Mouse (Mus musculus) lung, postnatal 10 days (tissue): ENCODE measurements at regions not wholly inside any gene's neighbourhood (a gene's known extent, or its start where the extent isn't known, plus 50 kb on each side); places are given as distances from the start of the nearest gene placed in this dataset.
A peak's percentile ranks its signal among the peaks of the same experiment; 100 is the strongest.

ENCODE experiments used
- DNase-seq: peaks from one replicate; pipeline ENCODE4 v3.0.0; 2021

DNA sequence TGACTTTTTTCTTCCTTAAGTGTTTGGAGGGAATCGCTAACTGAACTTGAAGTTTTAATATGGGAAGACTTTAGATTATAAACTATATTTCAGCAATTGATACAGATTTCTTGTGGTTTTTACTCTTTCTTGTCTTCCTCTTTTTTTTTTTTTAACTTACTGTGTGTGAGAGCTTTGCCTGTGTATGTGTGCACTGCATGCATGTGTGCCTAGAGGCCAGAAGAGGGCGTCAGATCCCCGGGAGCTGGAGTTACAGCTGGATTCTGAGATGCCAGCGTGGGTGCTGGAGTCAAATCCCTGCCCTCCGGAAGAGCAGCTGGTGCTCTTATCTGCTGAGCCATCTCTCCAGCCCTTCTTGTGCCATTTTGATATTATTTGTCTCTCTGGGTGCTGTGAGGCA lies 129.6 kb downstream of the Trim33 start:
- DNase-seq: no peak

DNA sequence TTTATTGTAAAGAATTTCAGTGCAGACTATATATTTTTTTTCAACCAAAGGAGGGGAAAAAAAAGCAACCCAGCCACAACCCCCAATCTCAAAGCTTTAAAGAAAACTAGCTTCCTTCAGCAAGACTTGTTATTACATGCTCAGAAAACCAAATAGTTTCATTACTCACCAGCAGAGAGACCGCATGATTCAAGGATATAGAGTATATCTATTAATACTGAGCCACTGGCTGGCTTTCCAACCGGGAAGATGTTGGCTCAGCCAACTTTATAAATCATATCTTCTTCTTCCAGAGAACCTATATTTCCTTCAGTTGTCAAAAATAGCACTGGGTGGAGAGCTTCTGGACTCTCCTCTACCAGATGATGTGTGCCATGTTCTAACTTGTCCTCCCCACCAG lies 133.2 kb downstream of the Trim33 start:
- DNase-seq: no peak

DNA sequence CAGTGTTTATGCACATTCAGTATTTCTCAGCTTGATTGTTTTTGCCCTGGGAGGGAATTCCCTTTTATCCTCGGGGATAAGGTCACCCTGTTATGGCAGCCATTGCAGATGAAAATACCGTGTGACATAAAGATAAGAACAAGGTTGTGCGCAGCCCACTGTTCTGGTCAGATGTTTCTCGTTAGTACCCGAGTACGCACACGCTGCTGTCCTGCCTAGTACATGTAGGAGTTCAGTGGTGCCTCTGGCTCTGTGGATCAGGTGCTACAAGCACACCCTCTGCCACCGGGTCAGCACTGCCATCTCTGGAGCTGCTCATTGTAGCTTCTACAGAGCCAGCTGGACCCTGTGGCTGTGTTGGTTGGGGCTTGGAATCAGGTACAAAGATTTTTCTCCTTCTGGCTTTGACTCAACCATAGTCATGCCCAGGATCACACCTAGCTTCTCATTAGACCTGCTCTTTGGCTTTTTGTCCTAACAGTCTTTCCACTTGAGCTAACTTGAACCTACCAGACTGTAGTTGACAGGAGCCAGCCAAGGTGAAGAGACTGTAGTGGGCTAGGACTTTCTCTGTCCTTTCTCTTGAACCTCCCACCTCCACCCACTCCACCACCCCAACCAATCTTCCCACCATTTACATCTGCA lies 136.1 kb downstream of the Trim33 start:
- no peak for DNase-seq

DNA sequence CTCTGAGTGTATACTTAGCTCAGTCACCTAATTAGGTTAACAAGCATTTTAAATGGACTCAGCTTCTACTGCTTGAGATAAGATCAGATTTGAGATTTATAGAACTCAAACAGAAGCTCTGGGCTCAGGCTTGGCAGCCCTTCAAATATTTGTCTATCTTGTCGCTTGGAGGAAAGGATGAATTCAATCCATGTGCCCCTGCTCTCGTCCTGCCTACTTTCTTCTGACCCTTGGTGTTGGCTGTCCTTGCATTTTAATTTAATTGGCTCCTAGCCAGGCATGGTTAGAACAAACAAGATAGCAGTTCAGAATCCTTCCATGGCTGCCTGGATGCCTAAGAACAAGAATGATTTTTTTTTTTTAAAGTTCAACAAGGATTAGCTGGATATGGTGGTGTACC lies 137.2 kb downstream of the Trim33 start:
- no peak for DNase-seq

DNA sequence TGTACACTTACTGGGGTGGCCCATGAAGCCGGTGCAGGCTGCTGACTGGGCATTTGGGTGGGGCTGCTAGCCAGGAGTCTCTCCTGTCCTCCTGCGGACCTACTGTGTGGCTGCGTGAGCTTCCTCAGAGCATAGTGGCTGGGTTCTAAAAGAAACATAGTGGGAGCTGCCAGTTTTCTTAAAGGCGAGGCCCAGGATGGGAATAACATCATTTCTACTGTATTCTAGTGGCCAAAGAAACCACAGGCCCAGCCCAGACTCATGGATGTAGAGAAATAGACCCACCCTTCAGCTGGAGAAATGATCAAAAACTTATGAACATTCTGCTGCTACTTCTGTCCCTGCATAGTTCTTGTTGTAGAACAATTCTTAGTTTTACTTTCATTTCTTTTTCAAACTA lies 138.7 kb downstream of the Trim33 start:
- no peak for DNase-seq

DNA sequence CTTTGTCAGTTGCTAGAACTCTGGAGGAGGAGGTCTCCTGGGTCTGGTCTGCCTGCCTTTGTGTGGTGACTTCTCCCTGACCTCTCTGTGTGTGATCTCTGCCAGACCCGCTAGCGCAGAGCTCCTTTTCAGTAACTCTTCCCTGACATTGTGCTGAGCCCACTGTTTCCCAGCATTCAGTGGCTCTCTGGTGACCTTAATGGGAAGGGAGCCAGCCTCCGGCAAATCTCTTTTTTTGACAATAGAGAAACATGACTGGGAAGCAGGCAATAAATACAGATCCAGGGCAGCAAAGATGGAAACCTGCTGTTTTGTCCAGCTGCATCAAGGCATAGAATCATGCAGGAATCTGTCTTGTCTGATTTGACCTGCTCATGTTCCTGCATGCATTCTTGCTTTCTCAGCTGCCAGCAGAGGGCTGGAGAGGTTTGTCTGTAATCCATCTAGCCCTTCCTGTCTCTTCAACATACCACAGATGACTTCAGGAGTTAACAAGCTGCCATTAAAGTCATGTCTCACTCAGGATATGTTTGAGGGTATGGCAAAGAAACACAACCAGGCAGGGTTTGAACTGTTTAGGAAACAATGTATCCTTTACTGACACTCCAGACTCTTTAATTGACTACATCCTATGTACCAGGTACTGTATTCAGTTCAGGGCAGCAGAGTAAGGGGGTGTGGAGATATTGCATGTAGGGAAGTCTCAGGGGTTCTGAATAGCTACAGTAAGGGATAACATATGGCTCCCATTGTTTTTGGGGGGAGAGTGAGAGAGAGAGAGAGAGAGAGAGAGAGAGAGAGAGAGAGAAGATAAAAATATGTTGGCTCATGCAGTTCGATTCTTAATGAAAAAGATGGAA lies 140.9 kb downstream of the Trim33 start:
- peak; percentile 74 for DNase-seq

DNA sequence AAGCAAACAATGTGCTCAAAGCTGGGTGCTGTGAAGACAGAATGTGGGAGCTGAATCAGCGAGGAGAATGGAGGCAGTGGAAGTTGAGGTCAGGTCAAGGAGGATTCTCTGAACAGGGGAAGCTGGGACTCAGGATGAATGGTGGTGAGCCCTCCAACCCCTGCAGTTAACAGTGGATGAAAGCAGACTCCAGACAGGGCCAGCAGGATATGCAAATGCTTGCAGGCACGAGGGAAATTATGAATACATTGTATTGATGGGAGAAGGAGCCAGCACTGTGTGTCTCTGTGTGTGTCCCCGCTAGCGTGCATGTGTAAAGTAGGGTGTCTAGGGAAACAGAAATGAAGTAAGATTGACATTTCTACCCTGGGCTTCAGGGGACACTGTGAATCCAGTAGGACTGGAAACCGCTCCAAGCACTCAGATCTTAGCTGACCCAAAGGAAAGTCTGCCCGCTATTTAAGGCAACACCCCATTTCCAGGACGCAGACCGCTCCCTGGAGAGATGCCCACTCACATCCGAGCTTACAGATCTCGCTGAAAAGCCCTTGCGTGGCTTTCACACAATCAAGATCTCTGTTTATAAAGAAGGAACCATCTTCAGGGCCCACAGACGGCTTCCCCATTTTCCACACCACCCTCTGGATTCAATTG lies 141.7 kb downstream of the Trim33 start:
- peak; percentile 45 for DNase-seq

DNA sequence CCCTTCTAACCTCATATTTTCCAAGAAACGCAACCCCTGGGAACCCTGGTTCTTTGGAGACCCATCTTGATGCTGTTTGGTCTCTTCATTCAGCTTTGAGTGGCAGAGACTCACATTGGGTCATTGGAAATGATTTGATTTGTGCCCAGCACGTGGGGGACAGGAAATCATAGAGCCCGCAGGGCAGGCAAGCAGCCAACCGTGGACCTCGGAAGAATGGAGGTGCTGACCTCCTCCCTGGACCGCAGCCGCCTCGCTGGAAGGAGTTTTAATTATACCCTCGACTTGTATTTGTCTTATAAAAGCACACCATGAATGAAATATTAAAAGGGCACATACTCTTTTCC lies 142.2 kb downstream of the Trim33 start:
- peak; percentile 41 for DNase-seq

DNA sequence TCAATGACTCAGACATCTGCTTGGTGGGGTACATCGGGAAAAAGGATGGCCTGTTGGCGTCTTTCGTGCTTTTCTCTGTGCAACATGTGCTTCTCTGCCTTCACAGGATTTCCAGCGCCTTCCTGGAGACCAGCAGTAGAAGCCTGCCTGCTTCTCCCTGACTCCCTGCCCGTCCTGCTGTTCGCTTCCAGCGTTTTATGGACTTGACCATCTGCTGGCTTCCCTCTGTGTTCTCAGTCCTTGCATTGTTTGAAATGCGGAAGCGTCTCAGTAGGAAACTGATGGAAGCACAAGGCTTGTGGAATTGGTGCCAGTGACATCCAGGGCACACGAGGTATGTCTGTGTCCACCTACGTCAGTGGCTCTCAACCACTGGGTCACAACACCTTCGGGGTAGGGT lies 143.7 kb downstream of the Trim33 start:
- DNase-seq: no peak

DNA sequence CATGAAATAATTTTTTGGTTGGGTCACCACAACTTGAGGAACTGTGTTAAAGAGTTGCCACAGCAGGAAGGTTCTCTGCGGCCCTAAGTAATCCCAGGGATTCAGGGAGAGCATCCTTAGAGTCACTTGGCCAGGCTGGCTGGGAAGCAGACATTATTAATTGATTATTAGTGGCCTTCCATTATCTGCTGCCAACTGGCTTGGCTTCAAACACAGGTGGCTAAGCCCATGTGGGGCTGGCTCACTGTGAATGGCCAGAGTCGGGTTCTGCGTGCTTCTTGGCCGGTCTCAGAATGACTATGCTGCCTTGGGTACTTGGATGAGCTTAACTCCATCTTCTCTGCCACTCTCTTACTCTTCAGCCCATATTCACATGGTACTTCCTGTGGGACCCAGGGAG lies 144.2 kb downstream of the Trim33 start:
- DNase-seq: no peak

DNA sequence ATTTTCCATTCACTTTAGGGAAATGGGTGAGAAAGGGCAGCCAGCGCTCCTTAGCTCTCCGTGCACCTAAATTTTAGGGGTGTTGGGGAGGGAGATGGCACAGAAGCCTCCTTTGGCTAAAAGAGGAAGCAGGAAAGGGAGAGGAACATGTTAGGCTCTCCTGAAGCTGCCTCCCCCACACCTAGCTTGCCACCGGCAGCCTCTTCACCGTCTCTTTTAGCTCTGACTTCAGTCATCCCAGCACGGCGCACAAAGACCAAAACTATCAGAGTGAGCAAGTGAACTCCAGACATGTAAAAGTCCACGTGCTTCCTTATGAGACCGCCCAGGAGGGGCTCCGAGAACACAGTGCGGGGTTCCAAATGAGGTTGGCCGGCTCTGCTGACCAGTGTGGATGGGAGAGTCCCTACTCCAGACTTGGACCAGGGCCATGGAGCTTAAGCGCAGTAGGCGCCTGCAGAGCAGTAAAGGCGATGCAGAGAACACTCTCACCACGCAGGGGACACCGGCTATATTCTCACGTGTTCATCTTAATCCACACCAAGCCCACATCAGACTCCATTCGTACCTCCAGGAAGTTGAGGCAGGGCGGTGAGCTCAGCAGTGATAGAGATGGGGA lies 146.8 kb downstream of the Trim33 start:
- peak; percentile 26 for DNase-seq

DNA sequence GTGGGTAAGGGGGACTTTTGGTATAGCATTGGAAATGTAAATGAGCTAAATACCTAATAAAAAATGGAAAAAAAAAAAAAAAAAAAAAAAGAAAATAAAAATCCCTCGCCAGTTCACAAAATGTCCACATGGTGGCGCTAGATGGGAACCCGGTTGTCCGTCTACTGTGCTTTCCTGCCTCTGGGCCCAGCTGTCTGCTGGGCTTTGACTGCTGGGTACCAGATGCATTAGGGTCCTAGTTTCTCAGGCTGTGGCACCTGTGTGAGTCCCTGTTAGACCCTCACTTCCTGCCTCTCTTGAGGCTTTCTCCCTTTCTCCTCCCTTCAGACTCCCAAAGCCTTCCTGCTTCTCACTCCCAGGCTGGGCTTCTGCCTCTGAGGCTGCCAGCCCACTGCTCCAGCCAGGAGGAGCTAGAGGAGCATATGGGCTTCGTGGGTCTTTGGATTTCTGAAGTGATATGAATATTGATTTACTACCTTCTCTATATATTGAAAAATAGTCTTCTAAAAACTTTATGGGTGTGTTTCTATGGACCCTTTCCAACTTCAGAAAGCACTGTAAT lies 145.7 kb upstream of the Syt6 start:
- peak; percentile 52 for DNase-seq

DNA sequence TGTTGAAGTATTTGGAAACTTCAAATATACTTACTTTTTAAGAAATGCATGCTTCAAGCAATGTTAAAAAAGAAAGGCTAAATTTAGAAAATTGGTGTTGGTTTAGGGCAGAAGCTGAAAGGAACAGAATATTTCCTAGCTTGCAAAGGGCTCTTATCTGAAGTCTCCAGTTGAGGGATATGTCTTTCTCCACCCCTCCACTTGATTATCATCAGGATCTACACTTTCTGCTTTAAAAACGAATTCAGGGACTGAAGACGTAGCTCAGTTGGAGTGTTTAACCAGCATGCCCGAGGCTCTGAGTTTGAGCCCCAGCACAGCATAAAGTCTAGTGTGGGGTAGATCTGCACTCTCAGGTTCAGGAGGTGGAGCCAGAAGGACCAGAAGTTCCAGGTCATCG lies 144.9 kb upstream of the Syt6 start:
- no peak for DNase-seq

DNA sequence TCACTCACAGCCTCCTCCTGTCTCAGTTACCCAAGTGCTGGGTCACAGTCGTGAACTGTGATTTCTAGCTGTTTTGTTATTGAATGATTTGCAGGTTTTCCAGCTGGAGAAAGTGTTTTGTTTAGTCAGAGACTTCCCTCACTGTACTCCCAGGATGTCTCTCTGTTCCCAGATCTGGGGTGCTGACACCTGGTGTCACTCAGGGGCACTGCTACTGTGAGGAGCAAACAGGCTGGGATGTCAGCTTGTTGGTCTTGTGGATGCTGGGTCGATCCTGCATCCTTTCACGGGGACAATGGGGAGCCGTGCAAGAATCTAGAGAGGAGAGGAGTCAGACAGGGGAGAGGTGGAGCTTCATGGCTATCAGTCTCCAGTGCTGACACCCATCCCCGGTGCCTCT lies 142.8 kb upstream of the Syt6 start:
- DNase-seq: no peak

DNA sequence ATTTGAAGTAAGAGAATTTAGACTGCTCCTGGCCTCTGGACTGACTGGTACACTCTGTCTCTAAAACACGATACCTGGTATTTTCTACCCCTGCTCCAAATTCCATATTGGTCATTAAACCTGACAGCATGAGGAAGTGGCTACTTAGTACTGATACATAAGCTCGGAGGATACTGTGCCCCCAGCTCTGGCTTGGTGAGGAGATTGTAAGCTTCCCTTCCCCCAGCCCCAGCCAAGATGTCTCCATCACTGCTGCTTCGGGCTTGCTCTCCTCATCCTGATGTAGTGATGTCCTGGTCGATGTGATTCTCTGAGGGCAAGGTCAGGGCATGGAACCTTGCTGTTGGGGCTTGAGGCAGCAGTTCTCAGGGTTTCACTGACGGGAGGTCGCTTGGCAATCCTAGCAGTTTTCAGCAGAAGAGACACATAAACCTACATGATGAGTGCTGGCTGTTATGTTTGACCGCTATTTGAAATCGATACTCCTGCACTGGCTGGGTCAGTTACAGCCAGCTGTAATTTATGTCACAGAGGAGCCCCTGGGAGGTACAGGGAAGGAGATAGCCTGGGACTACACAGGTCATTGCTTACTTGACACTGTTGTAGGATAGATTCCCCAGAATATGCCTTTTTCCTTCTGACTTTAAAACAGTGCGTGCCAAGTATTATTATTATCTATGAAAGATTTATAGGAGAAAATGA lies 138.0 kb upstream of the Syt6 start:
- no peak for DNase-seq

DNA sequence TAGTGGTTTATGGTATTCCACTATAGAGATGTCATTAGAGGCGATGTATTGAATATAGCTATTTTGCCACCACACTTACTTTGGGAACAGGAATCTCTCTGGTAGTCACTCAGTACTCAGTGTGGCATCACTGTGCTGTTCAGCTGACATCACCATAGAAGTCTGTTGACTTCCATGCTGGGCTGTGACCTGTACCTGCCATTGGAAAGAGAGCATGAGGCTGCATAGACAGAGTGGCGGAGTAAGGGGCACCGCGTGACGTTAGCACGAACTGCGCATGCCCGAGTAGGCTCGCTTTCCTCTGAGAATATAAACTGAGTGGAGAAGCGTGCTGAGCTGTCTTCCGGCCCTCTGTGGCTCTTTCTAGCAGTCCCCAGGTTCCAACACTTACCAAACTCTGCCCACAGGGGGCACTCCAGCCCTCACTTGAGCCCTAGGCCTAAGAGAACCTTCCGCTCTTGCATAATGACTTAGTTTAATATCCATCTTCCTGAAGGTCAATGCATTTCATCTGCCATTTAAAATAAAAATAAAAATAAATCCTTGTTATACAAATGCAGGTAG lies 136.2 kb upstream of the Syt6 start:
- DNase-seq: peak; percentile 78

DNA sequence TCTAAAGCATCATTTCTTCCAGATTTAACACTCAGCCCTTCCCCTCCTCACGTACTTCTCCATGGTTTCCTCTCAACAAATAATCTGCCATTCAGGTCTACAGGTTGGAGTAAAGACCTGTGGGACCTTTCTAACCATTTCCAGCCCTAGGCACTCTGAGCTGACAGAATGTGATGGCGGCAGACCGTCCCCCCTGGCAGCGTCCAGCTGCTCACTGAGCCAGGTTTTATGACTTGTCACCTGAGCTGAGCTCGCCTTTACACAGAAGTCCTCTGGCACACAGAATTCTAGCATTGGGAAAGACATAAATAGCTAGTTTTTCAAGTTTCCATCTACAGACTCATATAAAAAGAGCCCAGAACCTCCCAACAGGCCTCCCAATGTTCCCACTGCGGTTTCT lies 131.8 kb upstream of the Syt6 start:
- DNase-seq: no peak

DNA sequence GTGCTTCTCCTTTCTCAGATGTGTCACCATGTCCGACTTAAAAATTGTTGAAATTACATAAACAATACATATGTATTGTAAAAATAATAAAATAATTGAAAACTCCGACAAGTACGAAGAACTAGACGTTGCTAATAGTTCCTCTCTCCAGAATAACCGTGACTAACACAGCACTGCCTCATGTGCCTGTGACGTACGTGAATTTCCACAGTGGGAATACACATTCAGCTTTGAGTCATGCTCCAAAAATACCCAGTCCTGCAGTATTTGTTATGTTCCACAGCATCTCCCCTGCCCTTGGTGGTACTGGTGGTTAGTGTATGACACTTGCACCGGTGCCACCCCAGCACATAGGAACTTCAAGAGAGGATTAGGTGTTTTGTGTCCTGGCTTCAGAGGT lies 129.2 kb upstream of the Syt6 start:
- DNase-seq: no peak

DNA sequence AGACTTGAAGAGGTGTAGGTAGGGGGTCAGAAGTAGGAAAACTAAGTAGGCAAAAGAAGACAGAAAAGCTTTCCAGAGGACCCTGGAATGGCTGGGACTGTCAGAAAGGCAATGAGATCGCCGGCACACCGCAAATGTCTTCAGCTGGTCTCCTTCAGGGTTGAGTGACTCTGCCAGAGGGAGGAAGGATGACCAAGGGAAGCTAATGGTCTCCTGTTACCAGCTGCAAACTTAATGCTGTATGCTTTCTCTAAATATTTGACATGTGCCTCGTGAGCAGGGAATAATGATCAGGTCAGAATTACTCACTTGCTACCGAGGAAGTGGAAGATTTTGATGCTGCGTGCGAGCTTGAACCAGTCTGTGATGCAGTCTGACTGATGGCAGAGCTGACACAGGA lies 125.2 kb upstream of the Syt6 start:
- DNase-seq: no peak

DNA sequence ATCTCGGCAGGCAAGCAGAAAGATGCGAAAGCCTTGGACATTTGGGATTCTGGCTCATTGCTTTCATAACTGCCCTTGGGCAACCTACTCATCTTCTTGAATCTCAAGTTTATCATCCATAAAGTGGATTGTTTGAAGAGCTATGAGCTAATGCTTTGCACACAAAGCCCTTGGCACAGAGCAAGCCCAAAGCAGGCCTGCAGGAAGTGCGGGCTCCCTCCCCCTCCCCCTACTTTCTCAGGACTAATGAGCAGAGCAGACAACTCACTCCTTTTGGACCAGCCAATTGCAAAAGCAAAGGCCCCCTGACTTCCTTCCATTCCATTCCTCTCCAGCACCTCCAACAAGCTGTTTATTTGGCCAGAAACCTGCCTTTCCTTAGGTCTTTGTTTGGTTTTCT lies 123.1 kb upstream of the Syt6 start:
- peak; percentile 64 for DNase-seq

DNA sequence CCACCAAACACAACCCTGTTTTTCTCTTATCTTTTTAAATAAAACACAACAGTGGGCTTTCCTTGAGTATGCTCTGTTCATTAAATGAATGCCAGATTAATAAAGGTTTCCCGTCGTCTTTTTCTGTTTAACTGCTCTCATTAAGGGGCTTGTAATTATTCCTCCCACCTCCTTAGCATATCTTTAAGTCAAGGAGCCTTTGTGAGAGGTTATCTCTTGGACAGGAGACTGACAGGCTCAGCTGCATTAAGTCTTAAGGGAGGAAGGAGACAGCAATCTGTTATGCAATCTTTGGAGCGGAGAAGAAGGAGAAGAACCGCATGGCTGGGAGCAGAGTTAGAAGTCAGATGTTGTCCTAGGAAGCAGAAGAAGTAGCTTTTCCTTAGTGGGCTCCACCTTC lies 111.3 kb upstream of the Syt6 start:
- DNase-seq: no peak

DNA sequence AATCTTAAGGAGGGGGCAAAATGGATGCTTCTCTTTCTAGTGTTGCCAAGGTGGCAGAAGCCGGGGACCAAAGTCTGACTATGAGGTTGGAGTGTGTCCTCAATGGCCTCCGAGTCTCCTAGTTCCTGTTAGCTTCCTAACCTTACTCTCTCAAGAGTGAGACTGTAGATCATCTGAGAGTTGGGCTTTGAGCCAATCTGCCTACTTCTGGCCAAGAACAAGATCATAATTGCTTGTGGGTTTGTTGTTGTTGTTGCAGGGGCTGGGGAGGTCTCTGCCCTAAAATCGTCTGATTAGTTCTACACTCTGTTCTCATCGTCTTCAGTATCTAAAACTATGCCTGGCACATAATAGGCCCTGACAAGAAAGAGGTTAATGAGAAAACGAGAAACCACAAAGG lies 110.8 kb upstream of the Syt6 start:
- DNase-seq: peak; percentile 26

DNA sequence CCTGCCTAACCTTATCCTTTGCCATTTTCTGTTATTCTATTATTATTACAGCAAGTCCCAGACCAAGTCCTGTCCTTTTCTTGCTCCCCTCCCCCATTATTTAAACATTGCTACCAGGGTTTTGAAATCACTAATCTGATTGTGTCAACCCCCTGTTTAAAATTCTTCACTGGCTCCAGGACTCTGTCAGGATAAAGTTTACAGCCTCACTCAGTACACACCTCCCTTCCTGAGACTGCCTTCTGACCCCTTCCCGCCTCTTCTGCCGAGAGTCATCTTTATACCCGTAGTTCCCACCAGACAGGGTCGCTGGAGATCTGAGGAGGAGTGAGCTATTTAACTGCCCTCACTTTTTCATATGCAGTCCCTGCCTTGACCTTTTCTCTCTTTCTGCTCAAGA lies 110.3 kb upstream of the Syt6 start:
- DNase-seq: no peak
